In genomic region chr10:61766806-61767205, GRCm38 (mm10) we compare ENCODE assay signal across 24 mouse cellular contexts. TPM values are rescaled to one million over a fixed set of nuclear protein-coding genes. Genes with fewer than 3 reads are reported as not detected.
"Had no signal": no experiment of that assay in that cellular context is flagged by ENCODE, and none has a peak within 500 bp of the region (broad histone marks: within the 10 kb centered on the region; RNA-seq: fewer than 3 reads in every experiment).

No protein-coding gene starts in this region.

- ATAC-seq: inflammation-experienced regulatory T-cells, adult 6 months; liver, postnatal 0 days; midbrain, embryonic 15.5 days had no signal

- H3K4me2 ChIP-seq: kidney, embryonic 15.5 days; limb, embryonic 12.5 days; limb, embryonic 15.5 days; liver, embryonic 11.5 days; midbrain, embryonic 12.5 days; midbrain, embryonic 15.5 days; neural tube, embryonic 12.5 days; neural tube, embryonic 15.5 days; stomach, embryonic 15.5 days had no signal

- H3K9me3 ChIP-seq: kidney, embryonic 15.5 days; limb, embryonic 12.5 days; limb, embryonic 15.5 days; midbrain, embryonic 12.5 days; midbrain, embryonic 15.5 days; neural tube, embryonic 12.5 days; neural tube, embryonic 15.5 days; stomach, embryonic 15.5 days had no signal

- H3K4me3 ChIP-seq: kidney, embryonic 15.5 days; limb, embryonic 12.5 days; limb, embryonic 15.5 days; midbrain, embryonic 12.5 days; midbrain, embryonic 15.5 days; neural tube, embryonic 12.5 days; neural tube, embryonic 15.5 days; stomach, embryonic 15.5 days had no signal

- H3K9ac ChIP-seq: kidney, embryonic 15.5 days; limb, embryonic 12.5 days; limb, embryonic 15.5 days; liver, embryonic 14.5 days; liver, postnatal 0 days; midbrain, embryonic 12.5 days; midbrain, embryonic 15.5 days; neural tube, embryonic 12.5 days; neural tube, embryonic 15.5 days; stomach, embryonic 15.5 days had no signal

- DNase-seq: kidney, adult 11 months; kidney, adult 8-10 months; kidney, postnatal 10 days; kidney, postnatal 36 days; left cerebral cortex, postnatal 4 days; liver, postnatal 0 days; right cerebral cortex, adult 18-20 months; right cerebral cortex, postnatal 14 days; right cerebral cortex, postnatal 4 days; thymus, adult 2 months; thymus, postnatal 14 days; thymus, postnatal 4 days had no signal

- H3K27ac ChIP-seq: kidney, embryonic 15.5 days; limb, embryonic 12.5 days; limb, embryonic 15.5 days; liver, embryonic 14.5 days; macrophage; midbrain, embryonic 12.5 days; midbrain, embryonic 15.5 days; neural tube, embryonic 12.5 days; neural tube, embryonic 15.5 days; stomach, embryonic 15.5 days had no signal

- H3K36me3 ChIP-seq: limb, embryonic 15.5 days; midbrain, embryonic 15.5 days had no signal

- H3K27me3 ChIP-seq: kidney, embryonic 15.5 days; limb, embryonic 12.5 days; limb, embryonic 15.5 days; midbrain, embryonic 15.5 days; neural tube, embryonic 15.5 days; stomach, embryonic 15.5 days had no signal

RNA-seq across cellular contexts. Expression of gene H2afy2, which starts 17.1 kb away (rescaled TPM):
- polyA plus RNA-seq: inflammation-experienced regulatory T-cells, adult 6 months had no signal
